Mouse (Mus musculus) heart, embryonic 14.5 days (tissue): ENCODE results near the gene Cdh11. TPM values are rescaled to one million over a fixed set of nuclear protein-coding genes. Genes with fewer than 3 reads are reported as not detected.

Experiments
- ATAC-seq: fragments of 200-750 bp; cut with Nextera tagmentation; 2 replicates; pipeline ENCODE4 v1.8.0; 2017; ENCODE audit warnings: low read depth, moderate TSS enrichment; ENCODE audit not compliant: insufficient number of reproducible peaks, insufficient read depth, low FRiP score
- H3K27ac ChIP-seq, 2 experiments: fragments of 200-500 bp in 1 of 2; fragments of 300-500 bp in 1 of 2; sonication (generic) in 1 of 2; replicated peaks in 1 of 2; 2 replicates each; pipeline ENCODE4 v1.5.1; 2012 to 2014; ENCODE audit warnings: low read depth in 2 of 2, low read length in 2 of 2, control low read depth in 1 of 2, mild to moderate bottlenecking in 1 of 2, mixed read lengths in 1 of 2; ENCODE audit not compliant: control insufficient read depth in 1 of 2, insufficient read depth in 1 of 2
- H3K27me3 ChIP-seq: fragments of 300-500 bp; sonication (generic); 2 replicates; pipeline ENCODE4 v1.6.1; 2014; ENCODE audit warnings: mild to moderate bottlenecking, low read length, control low read depth; ENCODE audit not compliant: control insufficient read depth, insufficient read depth
- H3K36me3 ChIP-seq: fragments of 300-500 bp; sonication (generic); 2 replicates; pipeline ENCODE4 v1.6.1; 2014; ENCODE audit warnings: mild to moderate bottlenecking, control low read depth, low read length, mixed read lengths; ENCODE audit not compliant: control insufficient read depth, insufficient read depth
- H3K4me1 ChIP-seq, 2 experiments: fragments of 200-500 bp in 1 of 2; fragments of 300-500 bp in 1 of 2; sonication (generic) in 1 of 2; 2 replicates each; pipeline ENCODE4 v1.6.1; 2012 to 2014; ENCODE audit warnings: low read length in 2 of 2, control low read depth in 1 of 2, mixed read lengths in 1 of 2; ENCODE audit not compliant: control insufficient read depth in 2 of 2, insufficient read depth in 2 of 2
- H3K4me2 ChIP-seq: fragments of 300-500 bp; sonication (generic); 2 replicates; pipeline ENCODE4 v1.6.1; 2014; ENCODE audit warnings: mild to moderate bottlenecking, low read length
- H3K4me3 ChIP-seq, 2 experiments: fragments of 200-500 bp in 1 of 2; fragments of 300-500 bp in 1 of 2; sonication (generic) in 1 of 2; 2 replicates each; pipeline ENCODE4 v1.5.1; 2012 to 2014; ENCODE audit warnings: low read length in 2 of 2, mild to moderate bottlenecking in 2 of 2, control low read depth in 1 of 2, low read depth in 1 of 2, moderate library complexity in 1 of 2; ENCODE audit not compliant: control insufficient read depth in 1 of 2, insufficient read depth in 1 of 2
- H3K9ac ChIP-seq: fragments of 300-500 bp; sonication (generic); 2 replicates; pipeline ENCODE4 v1.6.1; 2014; ENCODE audit warnings: mild to moderate bottlenecking, low read length
- H3K9me3 ChIP-seq: fragments of 300-500 bp; sonication (generic); 2 replicates; pipeline ENCODE4 v1.6.1; 2016; ENCODE audit warnings: low read length, control low read depth; ENCODE audit not compliant: control insufficient read depth
- WGBS: fragments of 180-500 bp; shearing (Covaris S2); extraction: QIAGEN DNeasy Blood & Tissue Kit; methylation state at CpG from one replicate; pipeline ENCODE4 v1.1.7; 2014; 5-methylcytosine and 5-hydroxymethylcytosine counted together
- polyA plus RNA-seq: library from polyadenylated mRNA; unstranded; fragments of >200 nt; fragmentation: Nextera tagmentation; extraction: Ambion mirVana; gene quantifications from 2 replicates; pipeline ENCODE4 v1.2.1, GENCODE M21; 2014

Cdh11 gene
- 65.8 and 75.4 TPM in 2 replicates for polyA plus RNA-seq

GRCm38 (mm10) chr8:102785592-102786416 lies at the start of gene Cdh11:
Gene Cdh11, minus strand, starts transcription at chr8:102785642.
- peak within 1 kb of the TSS; percentile 59 to 91 for H3K4me3 ChIP-seq
- H3K9ac ChIP-seq, result peak within 1 kb of the TSS; percentile 77
- H3K4me2 ChIP-seq, result peak within 1 kb of the TSS; percentile 92
- peaks cover 16% of the 10 kb centered on the region; the same call in 1 of the 2 replicates for H3K27me3 ChIP-seq
- ATAC-seq, result 0 out of 2 replicates have a peak, but pooled peaks have one; percentile 18
- WGBS, result 1% methylated on average over 23 of the region's 23 CpGs
- no peaks in the 10 kb centered on the region for H3K9me3 ChIP-seq
- H3K36me3 ChIP-seq, result no peaks in the 10 kb centered on the region
- H3K27ac ChIP-seq, result peak within 1 kb of the TSS; percentile 90 to 91
- H3K4me1 ChIP-seq, result peaks cover 0 to 11% of the 10 kb centered on the region in 2 experiments; a peak in 2 of 4 replicates

DNA sequence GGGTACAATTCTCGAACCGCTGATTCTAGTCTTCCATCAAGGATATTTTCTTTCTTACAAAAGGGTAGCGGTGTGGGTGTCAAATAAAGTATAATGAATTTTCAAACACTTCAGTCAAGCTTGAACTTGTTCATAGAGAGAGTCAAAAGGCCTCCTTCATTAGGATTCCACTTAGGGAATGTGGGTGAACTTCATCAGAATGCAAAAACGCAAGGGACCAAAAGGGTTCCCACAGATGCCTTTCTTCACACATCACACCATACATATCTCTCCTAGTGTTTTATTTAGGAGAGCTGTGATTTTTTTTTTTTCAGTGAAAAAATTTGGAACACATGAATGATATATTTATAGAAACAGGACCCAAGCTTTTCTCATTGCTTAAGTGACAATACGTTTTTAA lies 28.5 kb upstream of the Cdh11 start:
- Histone ChIP-seq H3K27ac (no peak overlapping the region), H3K4me1 (no peaks in the 10 kb centered on the region), H3K36me3 (no peaks in the 10 kb centered on the region), H3K4me2 (no peak overlapping the region), H3K9ac (no peak overlapping the region), H3K9me3 (no peaks in the 10 kb centered on the region), H3K4me3 (no peak overlapping the region), H3K27me3 (no peaks in the 10 kb centered on the region)
- no peak for ATAC-seq
- WGBS, result 81% methylated on average over 5 of the region's 5 CpGs

DNA sequence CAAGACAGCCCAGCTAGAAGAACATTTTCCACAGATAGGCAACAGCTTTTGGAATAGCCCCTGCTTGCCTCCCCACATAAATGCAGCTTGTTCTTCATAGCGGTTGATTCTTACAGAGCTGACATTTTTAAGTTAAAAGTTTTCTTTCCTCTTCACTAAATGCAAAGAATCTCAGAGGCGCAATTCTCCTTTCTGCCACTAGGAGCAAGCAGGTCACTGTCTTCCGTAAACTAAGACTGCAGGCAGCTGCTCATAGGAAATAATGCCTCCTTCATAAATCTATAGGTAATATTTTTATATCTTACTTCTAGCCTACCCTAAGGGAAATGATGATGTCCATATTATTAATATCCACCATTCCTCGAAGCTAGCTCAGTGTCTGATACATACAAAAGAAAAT lies 4.9 kb upstream of the Cdh11 start:
- Histone ChIP-seq H3K9me3 (no peaks in the 10 kb centered on the region), H3K4me1 (peaks cover 0 to 9% of the 10 kb centered on the region in 2 experiments; a peak in 2 of 4 replicates), H3K4me3 (no peak overlapping the region), H3K36me3 (no peaks in the 10 kb centered on the region), H3K4me2 (no peak overlapping the region), H3K27me3 (0 out of 2 replicates have a peak, but pooled peaks cover 8% of the 10 kb centered on the region), H3K9ac (no peak overlapping the region), H3K27ac (no peak overlapping the region)
- WGBS, result 29% methylated on average over 4 of the region's 4 CpGs
- ATAC-seq, result no peak

GRCm38 (mm10) chr8:102786467-102787360 lies 1.3 kb upstream of the Cdh11 start:
- no peak for ATAC-seq
- 3% methylated on average over 31 of the region's 31 CpGs for WGBS
- H3K27me3 ChIP-seq, result peaks cover 16% of the 10 kb centered on the region; the same call in 1 of the 2 replicates
- peak overlapping the region; percentile 92 for H3K4me2 ChIP-seq
- H3K9ac ChIP-seq, result peak overlapping the region; percentile 77
- H3K4me1 ChIP-seq, result peaks cover 0 to 11% of the 10 kb centered on the region in 2 experiments; a peak in 2 of 4 replicates
- no peaks in the 10 kb centered on the region for H3K36me3 ChIP-seq
- peak overlapping the region; percentile 83 to 90 for H3K27ac ChIP-seq
- H3K4me3 ChIP-seq, result peak overlapping the region; percentile 59 to 91
- no peaks in the 10 kb centered on the region for H3K9me3 ChIP-seq

- no peaks in the 10 kb centered on the region for H3K36me3 ChIP-seq
- WGBS, result under 1% methylated on average over 44 of the region's 55 CpGs
- H3K9ac ChIP-seq, result peak overlapping the region; percentile 77
- H3K27me3 ChIP-seq, result peaks cover 16% of the 10 kb centered on the region; the same call in 1 of the 2 replicates
- peak overlapping the region; percentile 90 to 91 for H3K27ac ChIP-seq
- peak overlapping the region; percentile 59 to 91 for H3K4me3 ChIP-seq
- ATAC-seq, result peak; percentile 71
- H3K4me2 ChIP-seq, result peak overlapping the region; percentile 92
- peaks cover 3 to 11% of the 10 kb centered on the region in 2 experiments; a peak in 2 of 4 replicates for H3K4me1 ChIP-seq
- H3K9me3 ChIP-seq, result no peaks in the 10 kb centered on the region
Observed at GRCm38 (mm10) chr8:102784835-102785455, 497 bp downstream of the Cdh11 start.

- Histone ChIP-seq H3K4me3 (peak overlapping the region; percentile 59 to 91), H3K4me2 (peak overlapping the region; percentile 92), H3K9me3 (no peaks in the 10 kb centered on the region), H3K36me3 (no peaks in the 10 kb centered on the region), H3K27me3 (peaks cover 16% of the 10 kb centered on the region; the same call in 1 of the 2 replicates), H3K27ac (peak overlapping the region; percentile 90 to 91), H3K4me1 (peaks cover 3 to 11% of the 10 kb centered on the region in 2 experiments; a peak in 2 of 4 replicates), H3K9ac (peak overlapping the region; percentile 77)
- no peak for ATAC-seq
- WGBS, result under 1% methylated on average over 42 of the region's 42 CpGs
Observed at GRCm38 (mm10) chr8:102783821-102784591, 1.4 kb downstream of the Cdh11 start.
